ENCODE assay signal across 8 mouse cellular contexts in the genomic region with DNA sequence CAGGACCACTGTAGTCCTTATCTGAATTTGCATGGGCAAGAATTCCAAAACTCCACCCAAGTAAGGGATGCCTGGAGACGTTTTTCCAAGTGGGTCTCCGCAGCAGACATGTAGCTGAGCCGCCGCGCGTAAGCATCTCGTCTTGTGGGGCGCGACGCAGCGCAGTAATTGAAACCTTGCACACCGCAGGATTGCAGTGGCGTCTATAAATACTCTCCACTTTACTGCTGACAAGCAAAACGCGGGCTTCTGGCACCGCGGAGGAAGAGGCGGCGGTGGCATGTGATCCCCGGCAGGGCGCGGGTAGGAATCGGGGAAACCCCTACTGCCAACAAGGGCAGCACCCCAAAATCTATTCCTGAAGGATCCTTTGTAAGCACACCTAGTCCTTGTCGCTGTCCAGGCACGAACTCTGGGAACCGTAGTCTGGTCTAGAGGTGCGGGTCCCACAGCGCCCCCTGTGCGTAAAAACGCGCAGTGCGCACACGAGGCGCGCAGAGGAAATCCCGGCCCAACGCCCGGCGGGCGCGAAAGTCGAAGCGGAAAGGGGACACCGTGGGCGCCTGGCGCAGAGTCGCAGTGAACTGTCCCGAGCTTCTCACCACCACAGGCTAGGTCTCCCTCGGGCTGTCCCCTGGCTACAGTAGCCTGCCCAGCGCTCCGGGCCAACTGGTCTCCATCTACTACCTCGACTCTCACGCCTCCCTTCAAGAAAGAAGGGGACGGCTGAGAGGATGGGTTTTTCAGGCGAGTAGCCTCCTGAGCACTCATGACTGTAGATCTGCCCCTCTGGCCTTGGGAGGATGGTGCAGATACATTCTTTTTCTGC.
A peak's percentile ranks its signal among the peaks of the same experiment; 100 is the strongest.
DNase-seq lines count a peak whose midpoint lies in the region; ATAC-seq and TF ChIP-seq lines count a peak whose summit lies in the region.

No protein-coding gene starts in this region.

- no peak for TF ChIP-seq POLR2A in spleen, adult 2 months (IDR thresholded peaks at IDR 0.05; ENCODE audit: low read depth, low read length)

- H3K4me1 ChIP-seq in embryonic facial prominence, embryonic 14.5 days (ENCODE audit: control insufficient read depth, insufficient read depth, low read length): peaks cover 13% of the 10 kb centered on the region; the same call in 1 of the 2 replicates
- peaks cover 6% of the 10 kb centered on the region for H3K4me1 ChIP-seq in heart, embryonic 11.5 days (ENCODE audit: control insufficient read depth, insufficient read depth, low read length)
- H3K4me1 ChIP-seq in midbrain, embryonic 16.5 days (ENCODE audit: control insufficient read depth, insufficient read depth, low read length): peaks cover 24% of the 10 kb centered on the region
- peaks cover 7% of the 10 kb centered on the region; the same call in 1 of the 2 replicates for H3K4me1 ChIP-seq in spleen, adult 2 months (ENCODE audit: control insufficient read depth, insufficient read depth, insufficient read length)

- H3K9me3 ChIP-seq in embryonic facial prominence, embryonic 14.5 days (ENCODE audit: control insufficient read depth, low read length): no peaks in the 10 kb centered on the region
- H3K9me3 ChIP-seq in heart, embryonic 11.5 days (replicated peaks; ENCODE audit: control insufficient read depth, low read length): no peaks in the 10 kb centered on the region
- H3K9me3 ChIP-seq in midbrain, embryonic 16.5 days (replicated peaks; ENCODE audit: control insufficient read depth, low read length, poor library complexity, severe bottlenecking): no peaks in the 10 kb centered on the region

- ATAC-seq in cerebellum, adult (ENCODE audit: insufficient number of reproducible peaks, low FRiP score, low TSS enrichment): no peak
- ATAC-seq in embryonic facial prominence, embryonic 14.5 days (ENCODE audit: low read depth): peak; percentile 79
- ATAC-seq in heart, embryonic 11.5 days (replicated peaks; ENCODE audit: insufficient number of reproducible peaks, low FRiP score, low TSS enrichment): peak; percentile 66
- ATAC-seq in midbrain, embryonic 16.5 days: peak; percentile 75

- H3K4me2 ChIP-seq in embryonic facial prominence, embryonic 14.5 days (ENCODE audit: low read depth, low read length): peak overlapping the region; percentile 89
- H3K4me2 ChIP-seq in heart, embryonic 11.5 days: peak overlapping the region; percentile 95
- H3K4me2 ChIP-seq in midbrain, embryonic 16.5 days (ENCODE audit: low read length): peak overlapping the region; percentile 92

- peak; percentile 7 to 18 for DNase-seq in cerebellum, adult 18-20 months
- DNase-seq in embryonic facial prominence, embryonic 14.5 days (ENCODE audit: low spot score): peak; percentile 90
- DNase-seq in kidney, adult 9 months: peak; percentile 80
- DNase-seq in liver: peak; percentile 65
- peak; percentile 31 to 34 for DNase-seq in spleen, adult 2 months (ENCODE audit: low read depth in 1 of 2, low spot score in 2 of 2)

- peak overlapping the region; percentile 78 for H3K9ac ChIP-seq in embryonic facial prominence, embryonic 14.5 days (ENCODE audit: low read depth, low read length)
- peak overlapping the region; percentile 75 for H3K9ac ChIP-seq in heart, embryonic 11.5 days (ENCODE audit: low read depth, low read length)
- H3K9ac ChIP-seq in midbrain, embryonic 16.5 days (ENCODE audit: low read depth, low read length): peak overlapping the region; percentile 57

- H3K36me3 ChIP-seq in embryonic facial prominence, embryonic 14.5 days (ENCODE audit: control insufficient read depth, insufficient read depth, low read length): no peaks in the 10 kb centered on the region
- no peaks in the 10 kb centered on the region for H3K36me3 ChIP-seq in heart, embryonic 11.5 days (ENCODE audit: control insufficient read depth, insufficient read depth, low read length)
- no peaks in the 10 kb centered on the region for H3K36me3 ChIP-seq in midbrain, embryonic 16.5 days (ENCODE audit: control insufficient read depth, insufficient read depth, low read length)
- no peaks in the 10 kb centered on the region for H3K36me3 ChIP-seq in spleen, adult 2 months (ENCODE audit: control insufficient read depth, insufficient read depth, low read length)

- peak overlapping the region; percentile 91 for H3K27ac ChIP-seq in embryonic facial prominence, embryonic 14.5 days (replicated peaks; ENCODE audit: low read depth, low read length)
- peak overlapping the region; percentile 58 for H3K27ac ChIP-seq in heart, embryonic 11.5 days (ENCODE audit: low read depth, low read length)
- H3K27ac ChIP-seq in midbrain, embryonic 16.5 days (ENCODE audit: low read length): no peak overlapping the region
- no peak overlapping the region for H3K27ac ChIP-seq in spleen, adult 2 months (ENCODE audit: insufficient read depth, low read length)

- H3K4me3 ChIP-seq in embryonic facial prominence, embryonic 14.5 days (ENCODE audit: low read depth, low read length): peak overlapping the region; percentile 68
- H3K4me3 ChIP-seq in heart, embryonic 11.5 days (ENCODE audit: low read depth, low read length): peak overlapping the region; percentile 59
- H3K4me3 ChIP-seq in midbrain, embryonic 16.5 days (ENCODE audit: low read depth, low read length): peak overlapping the region; percentile 43
- peak overlapping the region; percentile 46 for H3K4me3 ChIP-seq in spleen, adult 2 months (ENCODE audit: extremely low read depth, insufficient read depth, insufficient read length)

- no peaks in the 10 kb centered on the region for H3K27me3 ChIP-seq in embryonic facial prominence, embryonic 14.5 days (replicated peaks; ENCODE audit: control insufficient read depth, insufficient read depth, low read length)
- no peaks in the 10 kb centered on the region for H3K27me3 ChIP-seq in heart, embryonic 11.5 days (ENCODE audit: control insufficient read depth, insufficient read depth, low read length)
- H3K27me3 ChIP-seq in midbrain, embryonic 16.5 days (ENCODE audit: control insufficient read depth, insufficient read depth, low read depth, low read length): peaks cover 18% of the 10 kb centered on the region
- H3K27me3 ChIP-seq in spleen, adult 2 months (ENCODE audit: control insufficient read depth, insufficient read depth, low read length): peaks cover 5% of the 10 kb centered on the region; the same call in 1 of the 2 replicates

- peak; percentile 47; the same call in 1 of the 2 replicates for TF ChIP-seq CTCF in spleen, adult 2 months (IDR thresholded peaks at IDR 0.05; ENCODE audit: extremely low read depth, insufficient read depth, insufficient read length, insufficient replicate concordance)

- WGBS in embryonic facial prominence, embryonic 14.5 days: under 1% methylated on average over 42 of the region's 55 CpGs
- WGBS in heart, embryonic 11.5 days (ENCODE audit: insufficient replicate concordance): 1% methylated on average over 54 of the region's 55 CpGs
- WGBS in midbrain, embryonic 16.5 days: 1% methylated on average over 55 of the region's 55 CpGs
- WGBS in spleen, adult 2 months: 2% methylated on average over 55 of the region's 55 CpGs

Comparison
In these comparisons a context has a peak if more than half of its experiments do, and no peak if none do; other contexts are left out.
1. DNase-seq: peak in every context shown above with its lines; median percentile 90 in embryonic facial prominence, embryonic 14.5 days; 80 in kidney, adult 9 months; 65 in liver; 32 in spleen, adult 2 months; 12 in cerebellum, adult 18-20 months.
2. H3K27ac ChIP-seq: peak in embryonic facial prominence, embryonic 14.5 days (single experiment) and heart, embryonic 11.5 days (single experiment); none in midbrain, embryonic 16.5 days (single experiment) and spleen, adult 2 months (single experiment).
3. Peak in every context shown above with its lines, with median percentiles within 50 percentile points of each other: H3K4me2 ChIP-seq, H3K4me3 ChIP-seq and H3K9ac ChIP-seq.